Mouse (Mus musculus): ENCODE measurements around the gene Rpl21.

Gene Rpl21

GRCm38 (mm10) chr5:146832769-146833448 is at the start of gene Rpl21:
Rpl21 (plus strand) TSS chr5:146832890.
- peak; percentile 97 for DNase-seq (ENCODE audit: low read depth, low spot score)

DNA sequence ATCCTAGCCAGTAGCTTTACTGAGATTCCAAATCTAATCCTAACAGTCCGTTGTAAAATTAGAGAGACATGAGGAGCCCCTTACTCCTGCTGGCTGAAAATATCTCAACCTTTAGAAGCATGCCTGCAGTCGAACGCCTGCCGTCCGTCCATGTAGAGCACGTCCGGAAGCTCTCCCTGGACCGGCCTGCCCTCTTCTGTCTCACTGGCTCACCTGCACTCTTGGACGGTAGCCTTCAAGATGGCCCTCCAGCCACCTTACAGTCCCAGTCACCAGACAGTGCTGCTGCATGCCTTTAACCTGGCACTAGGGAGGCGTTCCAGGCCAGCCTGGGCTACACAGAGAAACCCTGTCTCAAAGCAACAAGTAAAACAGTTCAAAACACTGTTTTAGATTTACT is 49.4 kb upstream of the Rpl21 start:
- no peak for DNase-seq (ENCODE audit: low read depth, low spot score)

DNA sequence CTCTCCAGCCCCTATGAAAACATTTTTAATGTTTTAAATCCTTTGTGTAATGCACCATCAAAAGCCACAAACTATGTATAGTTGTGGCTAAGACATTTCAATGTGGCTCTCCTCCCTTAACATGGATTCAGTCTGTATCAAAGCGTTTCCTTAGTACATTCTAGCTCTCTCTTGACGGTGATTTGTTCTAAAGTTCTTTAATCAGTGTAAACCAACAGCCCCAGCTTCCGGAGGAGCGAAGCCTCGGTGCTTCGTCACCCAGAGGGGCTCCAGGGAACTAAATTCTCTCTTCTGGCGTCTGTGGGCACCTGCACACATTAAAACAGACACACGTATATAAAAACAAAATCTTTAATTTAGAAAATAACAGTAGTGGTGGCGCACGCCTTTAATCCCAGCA is 48.8 kb upstream of the Rpl21 start:
- no peak for DNase-seq (ENCODE audit: low read depth, low spot score)

DNA sequence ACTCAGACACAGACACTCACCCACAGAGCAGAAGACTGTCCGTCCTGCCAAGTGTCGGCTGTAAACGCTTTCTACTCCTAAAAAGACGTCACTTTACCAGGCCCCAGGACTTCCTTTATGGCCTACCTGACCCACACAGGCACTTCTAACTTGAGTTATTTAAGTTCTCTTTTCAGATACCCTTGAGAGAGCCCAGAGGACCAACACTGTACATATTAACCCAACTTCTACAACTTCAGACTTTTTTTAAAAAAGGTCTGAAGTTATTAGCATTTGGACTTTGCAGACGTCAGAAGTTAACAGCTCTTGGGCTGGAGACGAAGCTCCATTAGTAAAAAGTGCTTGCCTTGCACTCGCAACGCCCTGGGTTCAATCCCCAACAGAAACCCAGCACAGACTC is 46.6 kb upstream of the Rpl21 start:
- no peak for DNase-seq (ENCODE audit: low read depth, low spot score)

GRCm38 (mm10) chr5:146789413-146789812 is 43.3 kb upstream of the Rpl21 start:
- DNase-seq (ENCODE audit: low read depth, low spot score): peak; percentile 51

DNA sequence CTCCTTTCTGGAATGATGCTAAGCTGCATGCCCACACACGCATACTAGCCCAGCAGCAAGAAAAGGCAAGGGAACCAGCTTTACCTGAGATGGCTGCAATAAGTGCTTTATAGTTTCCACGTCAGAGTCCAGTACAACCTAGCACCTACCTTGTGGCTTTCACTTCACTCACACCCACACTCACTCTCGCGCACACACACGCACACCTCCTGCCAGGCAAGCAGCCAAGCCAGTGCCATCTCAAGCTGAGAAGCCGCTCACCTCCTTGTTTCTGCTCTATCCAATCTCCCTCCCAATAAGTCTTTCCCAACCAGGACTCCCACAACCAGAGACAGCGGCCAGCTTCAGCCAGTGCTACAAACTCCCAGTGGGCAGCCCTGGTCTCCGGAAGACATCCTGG is 41.7 kb upstream of the Rpl21 start:
- no peak for DNase-seq (ENCODE audit: low read depth, low spot score)

DNA sequence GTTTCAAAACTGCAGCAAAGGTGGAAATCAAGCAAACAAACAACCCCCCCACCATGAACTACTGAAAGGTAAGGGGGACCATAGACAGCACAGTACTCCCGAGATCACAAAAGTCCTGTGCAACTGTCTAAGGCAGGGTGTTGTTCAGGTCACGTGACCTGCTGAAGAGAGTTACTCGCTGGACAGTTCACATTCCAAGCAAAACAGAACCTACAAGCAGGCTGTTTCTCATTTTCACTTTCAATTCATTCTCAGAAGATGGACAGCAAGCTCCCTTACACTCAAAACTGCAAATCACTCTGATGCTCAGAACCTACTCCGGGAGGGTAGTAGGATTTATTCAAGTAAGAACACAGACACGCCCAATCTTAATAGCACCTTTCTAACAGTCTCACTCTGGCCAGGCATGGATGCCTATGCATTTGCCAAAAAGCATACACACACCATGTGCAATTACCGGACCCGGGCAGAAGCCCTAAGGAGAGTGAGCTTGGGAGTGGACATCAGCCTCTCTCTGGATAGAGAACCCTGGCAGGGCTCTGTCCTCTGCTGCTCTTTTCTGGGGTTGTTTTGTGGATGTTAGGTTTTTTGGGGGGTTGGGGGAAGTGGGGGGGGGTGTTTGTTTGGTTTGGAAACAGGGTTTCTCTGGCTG is 40.4 kb upstream of the Rpl21 start:
- DNase-seq (ENCODE audit: low read depth, low spot score): peak; percentile 52

GRCm38 (mm10) chr5:146793630-146794083 is 39.0 kb upstream of the Rpl21 start:
- no peak for DNase-seq (ENCODE audit: low read depth, low spot score)

DNA sequence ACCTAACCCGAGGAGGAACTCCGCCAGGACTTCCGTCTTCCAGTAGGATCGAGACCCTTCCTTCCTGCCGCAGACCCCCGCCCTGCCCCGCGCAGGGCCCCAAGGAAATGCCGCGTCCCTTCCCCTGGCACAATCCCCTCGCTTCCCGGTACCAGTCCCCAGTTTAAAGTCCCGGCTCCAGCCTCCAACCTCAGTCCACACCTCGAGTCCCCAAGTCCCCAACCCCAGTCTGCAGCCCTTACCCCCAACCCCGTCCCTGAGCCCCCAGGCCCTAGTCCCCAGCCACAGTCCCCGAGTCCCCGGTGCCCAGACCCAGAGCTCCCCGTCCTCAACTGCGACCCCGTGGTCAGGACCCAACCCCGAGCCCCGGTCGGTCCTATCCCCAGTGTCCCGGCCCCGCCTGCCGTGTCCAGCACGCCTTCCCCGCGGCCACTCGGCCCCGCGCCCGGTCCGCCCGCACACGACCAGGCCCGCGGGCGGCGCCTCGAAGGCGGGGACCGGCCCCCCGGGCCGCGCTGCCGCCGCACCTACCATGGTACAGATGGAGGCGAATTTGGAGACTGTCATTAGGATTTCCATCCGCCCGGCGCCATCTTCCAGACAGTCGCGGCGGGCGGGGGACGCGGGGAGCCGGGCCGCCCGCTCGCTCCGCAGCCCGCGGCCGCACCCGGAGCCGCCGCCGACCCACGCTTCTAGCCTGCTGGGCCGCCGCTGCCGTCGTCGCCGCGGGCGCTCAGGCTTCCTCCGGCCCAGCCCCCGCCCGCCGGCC is 38.4 kb upstream of the Rpl21 start:
- DNase-seq (ENCODE audit: low read depth, low spot score): peak; percentile 69

DNA sequence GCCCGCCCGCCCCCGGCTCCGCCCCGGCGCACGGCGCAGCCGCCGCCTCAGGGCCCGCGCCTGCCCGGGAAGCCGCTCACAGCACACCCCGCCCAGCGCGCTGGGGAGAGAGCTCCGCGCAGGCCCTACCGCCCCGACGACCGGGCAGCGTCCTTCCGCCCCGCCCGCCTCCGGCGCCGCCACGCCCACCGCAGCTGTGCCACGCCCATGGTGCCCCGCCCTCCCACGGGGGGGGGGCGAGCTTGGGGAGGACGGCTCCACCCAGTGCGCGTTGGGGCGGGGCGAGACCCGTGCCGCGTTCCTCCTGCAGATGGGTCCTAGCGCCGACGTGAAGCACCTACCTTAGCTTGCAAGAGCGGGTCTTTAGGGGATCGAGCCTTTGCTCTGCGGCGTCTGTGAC is 37.8 kb upstream of the Rpl21 start, which contains the start of gene Usp12:
Gene Usp12, minus strand, starts transcription at position 154 of the 400 bp plus-strand sequence.
- peak; percentile 93 for DNase-seq (ENCODE audit: low read depth, low spot score)

- peak; percentile 52 for DNase-seq (ENCODE audit: low read depth, low spot score)
Observed at GRCm38 (mm10) chr5:146795728-146796127, 37.0 kb upstream of the Rpl21 start.

- DNase-seq (ENCODE audit: low read depth, low spot score): no peak
Observed at GRCm38 (mm10) chr5:146798031-146798430, 34.7 kb upstream of the Rpl21 start.

DNA sequence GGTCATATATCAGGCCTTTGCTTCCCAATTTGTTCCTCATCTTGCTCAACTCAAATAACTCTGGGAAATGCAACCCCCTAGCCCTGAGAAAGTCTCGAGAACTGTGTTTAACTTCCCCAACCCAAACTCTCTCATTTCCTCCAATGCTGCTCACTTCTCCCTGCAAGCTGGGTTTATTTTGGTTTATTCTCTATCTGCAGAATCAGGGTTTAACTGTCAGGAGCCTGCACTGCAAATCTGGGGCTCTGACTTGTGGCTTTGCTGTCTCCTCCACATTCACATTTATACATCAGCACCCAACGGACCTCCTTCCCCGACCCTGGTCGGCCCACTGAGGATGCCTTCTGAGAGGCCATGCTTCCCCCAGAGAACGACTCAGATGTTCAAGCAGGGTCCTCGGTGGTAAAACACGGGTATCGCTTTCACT is 26.7 kb upstream of the Rpl21 start:
- DNase-seq (ENCODE audit: low read depth, low spot score): no peak

DNA sequence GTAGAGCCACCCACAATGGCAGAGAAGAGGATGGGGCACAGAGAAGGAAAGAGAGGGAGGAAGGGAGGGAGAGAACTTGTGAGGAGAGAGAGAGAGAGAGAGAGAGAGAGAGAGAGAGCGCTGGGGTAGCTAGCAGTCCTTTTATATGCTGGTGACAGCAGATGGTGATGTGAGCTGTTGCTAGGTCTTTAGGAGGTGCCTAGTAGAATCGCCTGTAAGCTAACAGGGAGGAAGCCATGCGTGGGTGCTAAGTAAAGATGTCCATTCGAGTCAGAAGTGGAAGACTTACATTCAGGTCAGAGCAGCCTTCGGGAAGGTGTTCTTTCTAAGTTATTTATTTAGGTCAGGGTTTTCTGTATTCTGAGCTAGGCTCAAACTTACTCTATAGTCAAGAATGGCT is 22.7 kb upstream of the Rpl21 start:
- no peak for DNase-seq (ENCODE audit: low read depth, low spot score)

DNA sequence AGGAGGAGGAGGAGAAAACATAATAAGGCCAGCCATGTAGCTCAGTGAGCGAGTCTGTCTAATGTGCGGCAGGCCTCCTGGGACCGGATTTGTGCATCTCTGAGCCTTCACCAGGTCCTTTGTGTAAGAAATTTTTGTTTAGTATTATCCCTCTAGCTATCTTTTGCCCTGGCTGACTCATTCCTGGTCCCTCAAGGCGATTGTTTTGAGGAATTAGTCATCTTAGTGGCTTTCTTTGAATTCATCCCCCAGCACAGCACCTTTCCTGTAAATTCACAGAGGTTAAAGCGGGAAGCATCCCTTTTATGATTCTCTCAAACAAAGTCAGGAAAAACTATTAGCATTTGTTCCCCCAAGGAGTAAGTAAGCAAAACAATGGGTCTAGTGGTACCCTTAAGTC is 19.8 kb upstream of the Rpl21 start:
- DNase-seq (ENCODE audit: low read depth, low spot score): peak; percentile 14

DNA sequence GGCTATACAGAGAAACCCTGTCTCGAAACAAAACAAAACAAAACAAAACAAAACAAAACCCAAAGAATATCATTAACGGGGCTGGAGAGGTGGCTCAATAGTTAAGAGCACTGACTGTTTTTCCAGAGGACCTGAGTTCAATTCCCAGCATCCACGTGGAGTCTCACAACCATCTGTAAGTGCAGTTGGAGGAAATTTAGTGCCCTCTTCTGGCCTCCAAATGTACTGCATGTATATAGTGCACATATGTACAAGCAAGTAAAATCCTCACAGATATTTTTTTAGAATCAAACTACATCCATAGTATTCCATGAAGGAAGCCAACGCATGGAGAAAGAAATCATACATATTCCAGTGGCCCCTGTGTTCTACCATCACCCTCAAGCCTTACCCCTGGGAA is 19.3 kb upstream of the Rpl21 start:
- DNase-seq (ENCODE audit: low read depth, low spot score): peak; percentile 87

- no peak for DNase-seq (ENCODE audit: low read depth, low spot score)
Observed at GRCm38 (mm10) chr5:146815394-146815793, 17.3 kb upstream of the Rpl21 start.

DNA sequence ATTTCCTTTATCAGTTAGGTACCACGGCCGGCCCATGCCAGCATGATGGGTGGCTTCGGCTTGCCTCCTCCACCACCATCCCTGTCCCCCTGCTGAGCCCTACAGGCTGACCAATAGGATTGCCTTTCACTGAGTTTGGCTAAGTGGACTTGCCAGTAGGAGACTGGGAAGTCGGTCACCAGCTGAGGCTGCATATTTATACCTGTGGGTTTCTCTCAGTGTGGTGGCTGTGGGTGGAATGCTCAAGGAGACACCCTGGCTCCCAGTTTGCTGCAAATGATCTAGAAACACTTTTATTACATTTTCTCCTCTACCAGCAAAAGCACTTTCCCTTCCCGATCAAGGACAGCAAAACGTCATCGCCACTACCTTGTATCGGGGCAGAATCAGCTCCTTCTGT is 15.1 kb upstream of the Rpl21 start:
- no peak for DNase-seq (ENCODE audit: low read depth, low spot score)

- DNase-seq (ENCODE audit: low read depth, low spot score): no peak
Observed at GRCm38 (mm10) chr5:146818906-146819623, 13.6 kb upstream of the Rpl21 start.

DNA sequence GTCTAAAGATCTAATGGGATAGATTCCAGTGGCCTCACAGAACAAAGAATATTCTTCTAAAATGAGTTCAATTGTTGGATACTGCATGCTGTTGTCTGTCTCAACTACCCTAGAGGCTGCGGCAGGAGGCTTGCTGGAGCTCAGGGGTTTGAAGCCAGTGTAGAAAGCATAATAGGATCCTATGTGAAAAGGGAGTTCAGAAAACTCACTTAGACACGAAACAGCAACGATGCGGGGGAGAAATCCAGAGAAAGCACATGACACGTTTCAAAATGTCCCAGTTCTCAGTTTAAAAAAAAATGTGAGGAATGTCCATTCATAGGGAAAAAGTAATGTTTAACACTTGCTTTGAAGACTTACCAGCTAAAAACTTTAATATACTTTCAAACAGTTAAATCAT is 9.7 kb upstream of the Rpl21 start:
- DNase-seq (ENCODE audit: low read depth, low spot score): no peak

- DNase-seq (ENCODE audit: low read depth, low spot score): peak; percentile 93
Observed at GRCm38 (mm10) chr5:146829528-146829927, 3.2 kb upstream of the Rpl21 start.

DNA sequence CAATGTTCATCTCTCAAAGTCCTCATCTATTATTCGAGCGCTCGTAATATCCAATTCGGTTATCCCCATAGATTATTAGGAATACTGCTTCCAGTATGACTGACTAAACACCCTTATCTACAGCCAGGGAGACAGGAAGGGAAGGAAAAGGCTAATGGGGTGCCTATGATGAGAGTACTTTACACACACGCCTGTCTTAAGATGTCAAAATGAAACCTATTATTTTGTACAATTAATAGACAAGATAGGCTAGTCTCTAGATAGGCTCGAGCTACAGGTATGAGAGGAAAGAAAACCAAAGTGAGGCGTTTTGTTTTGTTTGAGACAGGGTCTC is 288 bp upstream of the Rpl21 start:
- no peak for DNase-seq (ENCODE audit: low read depth, low spot score)
